Mouse (Mus musculus): Measurements from ENCODE around the gene Dnmbp. TPM values are rescaled to one million over a fixed set of nuclear protein-coding genes. Genes with fewer than 3 reads are reported as not detected.

The Dnmbp gene
- polyA plus RNA-seq, 1 experiment from 2014 or later, result 28.0 TPM

GRCm38 (mm10) chr19:43924361-43924760, 15.6 kb downstream of the Dnmbp start:
- no peak overlapping the region for H3K4me3 ChIP-seq (ENCODE audit: low read depth, low read length)
- no peak overlapping the region for H3K27ac ChIP-seq (ENCODE audit: low read length)
- ATAC-seq (ENCODE audit: insufficient number of reproducible peaks, insufficient read depth, low FRiP score, low read depth), result no peak
- H3K4me1 ChIP-seq (ENCODE audit: control insufficient read depth, insufficient read depth, low read length), result peaks cover 12% of the 10 kb centered on the region
- H3K9ac ChIP-seq (replicated peaks; ENCODE audit: low read depth, low read length), result no peak overlapping the region
- WGBS, result 66% methylated on average over 8 of the region's 8 CpGs
- no peaks in the 10 kb centered on the region for H3K27me3 ChIP-seq (ENCODE audit: control insufficient read depth, insufficient read depth, low read length)
- H3K36me3 ChIP-seq (ENCODE audit: control insufficient read depth, insufficient read depth, low read length), result no peaks in the 10 kb centered on the region
- H3K4me2 ChIP-seq (replicated peaks; ENCODE audit: low read depth, low read length), result no peak overlapping the region
- no peaks in the 10 kb centered on the region for H3K9me3 ChIP-seq (ENCODE audit: control insufficient read depth, low read depth, low read length)

DNA sequence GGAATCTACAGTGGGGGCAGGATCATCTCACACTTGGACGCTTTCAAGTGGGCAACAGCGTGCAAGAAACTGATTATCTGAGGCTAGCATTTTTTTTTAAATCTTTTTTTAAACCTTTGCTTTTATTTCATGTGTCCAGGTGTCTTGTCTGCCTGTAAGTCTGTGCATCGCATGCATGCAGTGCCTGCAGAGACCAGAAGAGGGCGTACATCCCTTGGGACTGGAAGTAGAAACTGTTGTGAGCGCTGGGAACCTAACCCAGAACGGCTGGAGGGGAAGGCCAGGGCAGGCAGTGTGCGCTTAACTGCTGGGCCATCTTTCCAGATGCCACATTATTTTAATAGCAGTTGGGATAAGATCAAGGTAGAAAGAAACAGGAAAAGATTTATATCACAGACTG, 17.0 kb downstream of the Dnmbp start:
- ATAC-seq (ENCODE audit: insufficient number of reproducible peaks, insufficient read depth, low FRiP score, low read depth), result no peak
- Histone ChIP-seq H3K36me3 (ENCODE audit: control insufficient read depth, insufficient read depth, low read length) (no peaks in the 10 kb centered on the region), H3K9ac (replicated peaks; ENCODE audit: low read depth, low read length) (no peak overlapping the region)

DNA sequence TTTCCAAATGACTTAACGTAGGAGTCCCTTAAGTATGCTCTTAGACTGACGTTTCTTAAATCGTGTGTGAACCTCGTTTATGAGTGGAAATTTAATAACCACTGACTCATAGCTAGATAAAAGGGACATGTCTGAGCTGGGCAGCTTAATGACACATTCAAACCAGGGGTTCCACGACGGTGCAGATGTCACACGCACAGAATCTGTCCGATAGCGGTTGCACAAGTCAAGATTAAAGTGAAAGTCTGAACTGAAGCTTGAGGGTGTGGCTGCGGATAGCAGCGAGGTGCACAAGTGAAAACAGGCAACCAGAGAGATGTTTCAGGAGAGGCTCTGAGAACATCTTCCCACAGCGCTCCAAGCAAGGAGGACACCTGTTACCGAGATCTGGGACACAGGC, 18.6 kb downstream of the Dnmbp start:
- Histone ChIP-seq H3K4me2 (replicated peaks; ENCODE audit: low read depth, low read length) (no peak overlapping the region), H3K4me3 (ENCODE audit: low read depth, low read length) (no peak overlapping the region), H3K27ac (ENCODE audit: low read length) (no peak overlapping the region), H3K36me3 (ENCODE audit: control insufficient read depth, insufficient read depth, low read length) (no peaks in the 10 kb centered on the region), H3K9me3 (ENCODE audit: control insufficient read depth, low read depth, low read length) (no peaks in the 10 kb centered on the region), H3K4me1 (ENCODE audit: control insufficient read depth, insufficient read depth, low read length) (peaks cover 13% of the 10 kb centered on the region), H3K27me3 (ENCODE audit: control insufficient read depth, insufficient read depth, low read length) (no peaks in the 10 kb centered on the region), H3K9ac (replicated peaks; ENCODE audit: low read depth, low read length) (no peak overlapping the region)
- 51% methylated on average over 13 of the region's 13 CpGs for WGBS
- no peak for ATAC-seq (ENCODE audit: insufficient number of reproducible peaks, insufficient read depth, low FRiP score, low read depth)

More for the DNA sequence above, 17.0 kb downstream of the Dnmbp start:
- Histone ChIP-seq H3K27ac (ENCODE audit: low read length) (no peak overlapping the region), H3K27me3 (ENCODE audit: control insufficient read depth, insufficient read depth, low read length) (no peaks in the 10 kb centered on the region), H3K9me3 (ENCODE audit: control insufficient read depth, low read depth, low read length) (no peaks in the 10 kb centered on the region), H3K4me2 (replicated peaks; ENCODE audit: low read depth, low read length) (no peak overlapping the region), H3K4me1 (ENCODE audit: control insufficient read depth, insufficient read depth, low read length) (peaks cover 12% of the 10 kb centered on the region), H3K4me3 (ENCODE audit: low read depth, low read length) (no peak overlapping the region)
- 94% methylated on average over 7 of the region's 7 CpGs for WGBS

DNA sequence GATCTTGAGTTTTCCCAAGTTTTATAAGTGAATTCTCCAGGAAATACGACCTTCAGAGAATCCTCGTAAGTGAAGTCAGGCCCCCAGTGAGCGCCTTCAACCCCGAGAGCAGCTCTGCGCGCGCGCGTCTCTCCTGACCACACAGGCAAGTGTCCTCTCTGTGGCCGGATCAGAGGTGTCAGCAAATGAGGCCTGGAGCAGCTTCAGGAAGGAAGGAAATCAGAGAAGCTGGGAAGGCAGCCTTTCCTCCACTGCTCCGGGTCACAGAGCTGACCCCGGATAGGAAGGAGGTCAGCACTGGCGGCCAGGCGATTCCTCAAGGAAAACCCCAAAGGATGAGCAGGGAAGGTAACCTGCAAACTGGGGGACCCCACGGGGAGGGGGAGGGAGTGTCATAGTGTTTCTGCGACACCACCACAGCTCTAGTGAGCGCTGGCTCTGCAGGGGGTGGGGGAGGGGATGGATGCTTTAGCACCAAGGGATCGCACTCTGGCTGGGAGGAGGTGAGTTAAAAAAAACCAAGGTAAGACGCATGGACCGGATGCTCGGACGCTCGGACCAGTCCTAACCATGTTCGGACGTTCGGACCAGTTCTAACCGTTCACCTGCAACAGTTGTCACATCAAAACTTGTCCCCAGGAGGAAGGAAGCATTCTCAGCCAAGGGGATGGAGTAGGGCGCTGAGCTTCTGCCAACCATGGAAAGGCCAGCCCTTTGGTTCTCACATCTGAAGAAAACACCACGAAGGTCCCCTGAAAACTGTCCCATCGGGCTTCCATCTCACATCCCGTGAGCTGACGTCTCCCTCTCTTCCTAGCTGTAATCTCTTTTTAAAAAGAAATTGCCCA, 19.3 kb downstream of the Dnmbp start:
- Histone ChIP-seq H3K27ac (ENCODE audit: low read length) (no peak overlapping the region), H3K9ac (replicated peaks; ENCODE audit: low read depth, low read length) (no peak overlapping the region; the same call in 1 of the 2 replicates), H3K9me3 (ENCODE audit: control insufficient read depth, low read depth, low read length) (no peaks in the 10 kb centered on the region), H3K4me2 (replicated peaks; ENCODE audit: low read depth, low read length) (no peak overlapping the region), H3K4me1 (ENCODE audit: control insufficient read depth, insufficient read depth, low read length) (peaks cover 13% of the 10 kb centered on the region), H3K4me3 (ENCODE audit: low read depth, low read length) (no peak overlapping the region), H3K36me3 (ENCODE audit: control insufficient read depth, insufficient read depth, low read length) (no peaks in the 10 kb centered on the region), H3K27me3 (ENCODE audit: control insufficient read depth, insufficient read depth, low read length) (no peaks in the 10 kb centered on the region)
- no peak for ATAC-seq (ENCODE audit: insufficient number of reproducible peaks, insufficient read depth, low FRiP score, low read depth)
- WGBS, result 29% methylated on average over 32 of the region's 32 CpGs

DNA sequence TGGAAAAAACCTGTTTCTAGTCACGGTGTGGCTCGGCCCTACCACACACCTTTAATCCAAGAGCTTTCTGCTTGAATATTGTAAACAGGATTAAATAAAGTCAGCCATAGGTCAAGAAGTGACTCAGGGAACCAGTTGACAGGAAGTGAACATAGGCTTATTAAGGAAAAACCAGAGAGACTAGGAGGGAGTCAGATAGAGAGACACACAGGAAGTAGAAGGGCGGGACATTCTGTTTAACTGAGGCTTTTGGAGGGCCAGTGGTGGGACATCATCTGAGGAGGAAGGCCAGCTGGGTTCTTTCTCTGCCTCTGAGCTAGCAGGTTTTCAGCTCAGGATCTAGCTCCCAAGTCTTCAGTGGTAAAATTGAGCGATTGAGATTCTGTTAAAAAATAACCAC, 20.1 kb downstream of the Dnmbp start:
- no peak for ATAC-seq (ENCODE audit: insufficient number of reproducible peaks, insufficient read depth, low FRiP score, low read depth)
- no peaks in the 10 kb centered on the region for H3K9me3 ChIP-seq (ENCODE audit: control insufficient read depth, low read depth, low read length)
- H3K27me3 ChIP-seq (ENCODE audit: control insufficient read depth, insufficient read depth, low read length), result no peaks in the 10 kb centered on the region
- H3K4me3 ChIP-seq (ENCODE audit: low read depth, low read length), result no peak overlapping the region
- H3K4me1 ChIP-seq (ENCODE audit: control insufficient read depth, insufficient read depth, low read length), result peaks cover 13% of the 10 kb centered on the region
- no peaks in the 10 kb centered on the region for H3K36me3 ChIP-seq (ENCODE audit: control insufficient read depth, insufficient read depth, low read length)
- H3K27ac ChIP-seq (ENCODE audit: low read length), result no peak overlapping the region
- 73% methylated on average over 4 of the region's 4 CpGs for WGBS
- H3K9ac ChIP-seq (replicated peaks; ENCODE audit: low read depth, low read length), result no peak overlapping the region
- no peak overlapping the region for H3K4me2 ChIP-seq (replicated peaks; ENCODE audit: low read depth, low read length)

- Histone ChIP-seq H3K27ac (ENCODE audit: low read length) (no peak overlapping the region), H3K4me3 (ENCODE audit: low read depth, low read length) (no peak overlapping the region), H3K27me3 (ENCODE audit: control insufficient read depth, insufficient read depth, low read length) (no peaks in the 10 kb centered on the region), H3K9ac (replicated peaks; ENCODE audit: low read depth, low read length) (no peak overlapping the region), H3K36me3 (ENCODE audit: control insufficient read depth, insufficient read depth, low read length) (no peaks in the 10 kb centered on the region), H3K4me1 (ENCODE audit: control insufficient read depth, insufficient read depth, low read length) (peaks cover 13% of the 10 kb centered on the region), H3K9me3 (ENCODE audit: control insufficient read depth, low read depth, low read length) (no peaks in the 10 kb centered on the region), H3K4me2 (replicated peaks; ENCODE audit: low read depth, low read length) (no peak overlapping the region)
- 86% methylated on average over 3 of the region's 3 CpGs for WGBS
- ATAC-seq (ENCODE audit: insufficient number of reproducible peaks, insufficient read depth, low FRiP score, low read depth), result no peak
Observed at GRCm38 (mm10) chr19:43918834-43919233, 21.2 kb downstream of the Dnmbp start.

DNA sequence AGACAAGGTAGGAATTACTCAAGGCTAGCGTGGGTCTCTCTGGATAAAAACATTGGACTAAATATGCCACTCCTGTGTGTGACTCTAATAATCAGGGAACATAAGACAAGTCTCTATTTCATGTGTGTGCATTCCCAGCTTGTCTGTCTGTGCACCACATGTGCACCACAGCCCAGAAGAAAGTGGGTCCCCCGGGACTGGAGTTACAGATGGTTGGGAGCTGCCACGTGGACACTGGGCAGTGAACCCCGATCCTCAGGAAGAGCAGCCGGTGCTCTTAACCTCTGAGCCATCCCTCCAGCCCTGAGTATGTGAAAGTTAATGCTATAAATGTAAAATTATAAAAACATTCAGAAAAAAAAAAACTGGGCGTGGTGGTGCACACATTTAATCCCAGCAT, 22.2 kb downstream of the Dnmbp start:
- Histone ChIP-seq H3K9me3 (ENCODE audit: control insufficient read depth, low read depth, low read length) (no peaks in the 10 kb centered on the region), H3K27me3 (ENCODE audit: control insufficient read depth, insufficient read depth, low read length) (no peaks in the 10 kb centered on the region), H3K4me1 (ENCODE audit: control insufficient read depth, insufficient read depth, low read length) (peaks cover 13% of the 10 kb centered on the region), H3K27ac (ENCODE audit: low read length) (no peak overlapping the region), H3K36me3 (ENCODE audit: control insufficient read depth, insufficient read depth, low read length) (no peaks in the 10 kb centered on the region), H3K4me3 (ENCODE audit: low read depth, low read length) (no peak overlapping the region), H3K4me2 (replicated peaks; ENCODE audit: low read depth, low read length) (no peak overlapping the region), H3K9ac (replicated peaks; ENCODE audit: low read depth, low read length) (no peak overlapping the region)
- ATAC-seq (ENCODE audit: insufficient number of reproducible peaks, insufficient read depth, low FRiP score, low read depth), result no peak
- WGBS, result 92% methylated on average over 6 of the region's 6 CpGs

DNA sequence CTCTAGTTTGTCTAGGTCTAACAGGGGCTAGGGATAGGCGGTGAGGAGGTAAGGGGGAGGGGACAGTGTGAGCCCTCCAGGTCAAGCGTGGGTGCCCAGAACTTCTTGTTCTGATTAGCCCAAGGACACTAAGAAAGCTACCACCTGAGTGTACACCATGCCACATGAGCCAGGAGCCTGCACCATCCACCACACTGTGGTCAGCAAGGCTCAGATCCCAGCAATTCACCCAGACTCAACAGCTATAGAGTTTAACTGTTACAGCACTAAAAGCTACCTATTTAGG, 22.6 kb downstream of the Dnmbp start:
- 67% methylated on average over 2 of the region's 2 CpGs for WGBS
- no peaks in the 10 kb centered on the region for H3K9me3 ChIP-seq (ENCODE audit: control insufficient read depth, low read depth, low read length)
- no peaks in the 10 kb centered on the region for H3K36me3 ChIP-seq (ENCODE audit: control insufficient read depth, insufficient read depth, low read length)
- ATAC-seq (ENCODE audit: insufficient number of reproducible peaks, insufficient read depth, low FRiP score, low read depth), result no peak
- H3K9ac ChIP-seq (replicated peaks; ENCODE audit: low read depth, low read length), result no peak overlapping the region
- no peak overlapping the region for H3K4me3 ChIP-seq (ENCODE audit: low read depth, low read length)
- H3K4me2 ChIP-seq (replicated peaks; ENCODE audit: low read depth, low read length), result no peak overlapping the region
- no peaks in the 10 kb centered on the region for H3K27me3 ChIP-seq (ENCODE audit: control insufficient read depth, insufficient read depth, low read length)
- H3K27ac ChIP-seq (ENCODE audit: low read length), result no peak overlapping the region
- H3K4me1 ChIP-seq (ENCODE audit: control insufficient read depth, insufficient read depth, low read length), result peaks cover 13% of the 10 kb centered on the region

All from stomach, embryonic 14.5 days (tissue).